Mouse (Mus musculus) kidney, adult 9 months (tissue): ENCODE data around the gene Spsb4.

Experiments used
- DNase-seq: peaks from one replicate; pipeline ENCODE4 v3.0.0; 2022

The Spsb4 gene

DNA sequence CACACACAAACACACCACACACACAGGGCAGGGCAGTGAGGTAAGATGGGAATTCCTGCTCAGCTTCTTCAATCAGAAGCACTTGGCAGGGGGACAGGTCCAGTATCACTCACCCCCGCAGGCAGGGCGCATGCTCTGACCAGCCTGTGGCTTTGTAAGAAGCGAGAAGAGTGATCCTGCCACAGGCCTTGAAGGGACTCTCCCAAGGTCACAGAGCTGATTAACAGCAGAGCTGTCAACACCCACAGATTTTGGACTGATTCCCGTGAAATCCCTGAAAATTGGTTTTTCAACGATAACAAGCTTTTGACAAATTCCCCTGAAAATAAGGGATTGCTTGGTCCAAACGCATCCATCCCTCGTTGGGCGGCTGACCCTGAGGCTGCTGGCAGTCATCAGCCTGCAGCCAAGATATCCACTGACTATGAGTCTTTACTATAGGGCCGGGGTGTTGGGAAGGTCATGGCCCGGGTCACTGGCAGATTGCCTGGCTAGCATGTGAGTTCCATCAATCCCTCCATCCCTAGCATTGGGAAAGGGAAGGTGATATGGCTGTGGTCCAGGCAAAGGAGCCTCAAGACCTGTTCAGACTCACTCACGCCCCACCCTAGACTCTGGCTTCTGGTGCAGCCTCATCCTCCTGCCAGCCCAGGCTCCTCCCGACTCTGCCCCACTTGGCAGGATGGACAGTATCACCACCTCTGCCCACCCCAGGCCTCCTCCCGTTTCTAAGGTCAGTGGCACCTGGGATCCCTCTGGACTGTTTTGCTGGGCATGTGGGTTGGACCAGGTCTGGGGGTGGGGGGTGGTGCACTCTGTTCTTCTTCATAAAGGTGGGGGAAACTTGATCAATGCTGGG lies 41.1 kb downstream of the Spsb4 start:
- peak; percentile 77 for DNase-seq

GRCm38 (mm10) chr9:96973091-96973490 lies 45.6 kb downstream of the Spsb4 start:
- no peak for DNase-seq

- DNase-seq: no peak
Measured at GRCm38 (mm10) chr9:96971625-96972404, 46.8 kb downstream of the Spsb4 start.

- peak; percentile 92 for DNase-seq
Measured at GRCm38 (mm10) chr9:96967516-96967915, 51.1 kb downstream of the Spsb4 start.

- DNase-seq: peak; percentile 95
Measured at GRCm38 (mm10) chr9:96966465-96966864, 52.2 kb downstream of the Spsb4 start.

DNA sequence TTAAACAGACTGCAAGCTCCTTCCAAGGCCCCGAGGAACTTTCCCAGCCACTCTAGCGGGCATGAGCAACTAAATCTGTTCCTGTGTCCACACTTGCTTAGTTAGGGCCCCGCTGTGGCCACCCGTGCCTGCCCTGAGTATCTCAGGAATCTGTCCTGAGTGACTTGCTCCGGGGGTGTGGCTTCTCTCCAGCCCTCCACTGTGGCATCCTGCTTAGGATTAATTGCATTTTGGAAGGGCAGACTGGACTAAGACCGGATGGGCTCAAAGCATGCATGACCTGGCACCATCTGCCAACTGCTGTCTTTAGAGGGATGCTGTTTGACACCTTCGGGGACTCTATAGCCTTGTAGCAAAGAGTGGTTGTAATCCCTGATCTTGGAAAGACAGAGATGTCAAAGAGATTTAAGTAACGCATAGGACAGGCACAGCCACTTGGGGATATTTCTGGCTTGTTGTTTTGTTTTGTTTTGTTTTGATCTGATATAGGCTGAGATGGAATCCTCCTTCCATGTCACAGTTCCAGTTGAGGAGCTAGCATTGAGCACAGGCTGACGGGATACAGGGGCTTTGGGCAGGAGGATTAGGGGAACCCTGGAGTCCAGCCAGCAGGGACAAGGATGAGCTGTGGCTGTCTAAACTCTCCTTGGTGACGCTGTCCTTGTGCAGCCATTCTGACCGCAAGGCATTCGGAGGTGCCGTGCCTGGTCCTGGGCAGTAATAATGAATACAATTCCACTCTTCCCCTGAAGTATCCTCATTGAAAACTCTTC lies 55.0 kb downstream of the Spsb4 start:
- DNase-seq: peak; percentile 77

DNA sequence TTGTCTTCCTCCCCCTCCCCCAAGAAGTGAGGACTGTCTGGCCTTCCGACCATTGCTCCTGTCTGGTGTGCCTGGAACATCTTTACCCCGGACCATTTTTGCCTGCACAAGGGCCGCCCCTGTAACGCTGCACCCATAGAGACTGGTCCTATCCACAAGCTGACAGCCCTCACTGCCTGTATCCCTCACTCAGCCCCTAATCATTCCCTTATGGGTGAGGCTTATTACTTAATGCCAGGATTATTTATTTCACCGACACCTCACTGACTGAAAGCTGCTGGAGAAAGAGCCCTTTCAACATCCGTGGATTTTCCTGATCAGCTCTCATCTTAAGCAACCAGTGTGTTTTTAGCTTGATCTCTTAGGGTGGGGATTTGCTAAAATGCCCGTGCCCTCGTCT lies 55.9 kb downstream of the Spsb4 start:
- no peak for DNase-seq

- peak; percentile 90 for DNase-seq
Measured at GRCm38 (mm10) chr9:96961986-96962701, 56.5 kb downstream of the Spsb4 start.

GRCm38 (mm10) chr9:96961006-96961405 lies 57.6 kb downstream of the Spsb4 start:
- peak; percentile 74 for DNase-seq

- peak; percentile 80 for DNase-seq
Measured at GRCm38 (mm10) chr9:96960241-96960640, 58.4 kb downstream of the Spsb4 start.

DNA sequence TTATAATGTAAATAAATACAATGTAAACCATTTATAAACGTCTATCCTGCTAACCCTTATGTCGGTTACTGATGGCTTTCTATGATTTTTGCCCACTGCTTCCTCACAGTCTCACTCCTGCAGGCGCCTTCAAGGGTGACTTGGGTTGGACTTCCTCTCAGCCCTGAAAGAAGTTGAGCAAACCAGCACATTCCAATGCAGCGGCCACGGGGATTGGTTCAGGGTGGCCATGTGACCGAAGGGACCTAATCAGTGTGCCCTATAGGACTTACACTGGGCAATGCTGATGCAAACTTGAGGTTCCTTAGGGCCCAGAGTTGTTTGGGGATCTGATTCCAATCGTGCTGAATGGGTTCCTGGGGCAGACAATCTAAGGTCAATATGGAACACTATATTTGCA lies 59.2 kb downstream of the Spsb4 start:
- peak; percentile 54 for DNase-seq

DNA sequence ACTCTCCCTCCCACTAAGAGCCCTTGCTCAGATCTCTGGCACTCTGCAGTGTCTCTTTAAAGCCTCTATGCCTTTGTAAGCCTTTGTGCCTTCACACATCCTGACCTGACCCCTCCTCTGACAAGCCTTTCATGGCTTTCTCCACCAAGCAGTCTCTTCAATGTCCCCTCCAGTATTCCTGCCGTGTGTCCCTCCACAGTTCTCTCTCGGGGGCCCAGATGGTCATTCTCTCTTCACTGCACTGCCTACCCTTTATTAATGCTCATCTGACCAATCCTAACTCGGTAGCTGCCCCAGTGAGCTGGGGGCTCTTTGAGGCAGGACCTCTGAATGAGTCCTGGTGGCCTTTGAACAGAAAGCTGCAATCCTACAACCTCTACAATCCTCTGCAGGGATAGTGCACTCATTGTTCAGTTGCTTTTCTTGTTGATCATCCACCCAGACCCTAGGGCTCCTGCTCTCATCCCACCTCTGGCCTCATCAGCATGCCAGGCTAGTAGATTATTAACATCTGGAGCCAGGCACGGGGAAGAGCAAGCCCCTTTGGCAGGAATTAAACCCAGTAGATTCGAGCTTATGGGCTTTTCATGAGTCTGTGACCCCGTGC lies 60.5 kb downstream of the Spsb4 start:
- DNase-seq: peak; percentile 92

GRCm38 (mm10) chr9:96957298-96957865 lies 61.3 kb downstream of the Spsb4 start:
- no peak for DNase-seq

DNA sequence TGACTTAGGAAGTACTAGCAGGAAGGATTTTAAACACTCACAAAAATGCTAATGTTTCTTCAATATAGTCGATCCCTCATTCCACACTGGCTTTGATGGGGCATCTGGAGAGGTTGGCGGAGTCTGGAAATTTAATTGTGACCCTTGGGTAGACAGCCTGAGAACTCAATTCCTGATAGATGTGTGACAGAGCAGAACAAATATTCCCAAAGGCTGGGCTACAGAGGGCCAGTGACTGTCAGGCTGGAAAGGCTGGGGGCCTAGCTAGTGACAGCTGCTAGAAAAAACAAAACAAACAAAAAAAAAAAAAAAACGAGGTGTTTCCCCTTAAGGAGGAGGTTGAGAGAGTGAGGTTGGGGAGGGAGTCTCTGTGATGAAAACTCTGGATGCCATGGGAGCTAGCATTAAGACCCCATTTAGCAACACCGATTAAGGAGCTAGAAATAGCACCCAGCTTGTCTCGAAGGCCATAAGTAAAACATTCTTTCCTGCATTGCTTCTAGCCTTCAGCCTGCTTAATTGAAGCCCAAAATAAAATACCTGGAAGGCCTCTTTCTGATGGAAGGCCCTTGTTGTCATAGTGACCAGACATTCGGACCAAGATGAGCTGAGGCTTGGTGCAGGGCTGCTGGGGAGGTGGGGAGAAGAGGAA lies 61.9 kb downstream of the Spsb4 start:
- no peak for DNase-seq

GRCm38 (mm10) chr9:96954063-96954809 lies 64.4 kb downstream of the Spsb4 start:
- no peak for DNase-seq

DNA sequence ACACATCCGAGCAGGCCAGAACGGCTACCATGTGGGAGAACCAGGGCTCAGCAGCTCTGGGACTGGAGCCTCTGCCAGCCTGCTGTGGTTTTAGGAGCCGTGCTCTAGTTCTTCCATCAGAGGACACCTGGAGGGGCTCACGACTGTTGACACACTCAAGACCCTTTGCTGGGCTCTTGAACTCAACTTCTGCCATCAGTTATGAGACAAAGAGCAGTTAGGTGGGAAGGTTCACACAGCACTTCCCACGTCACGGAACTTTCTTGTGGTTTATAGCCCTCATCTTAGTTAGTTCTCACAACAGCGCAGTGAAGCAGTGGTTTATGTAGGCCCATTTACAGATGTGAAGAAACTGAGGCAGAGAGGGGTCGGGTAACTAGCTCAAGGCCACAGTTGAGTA lies 65.2 kb downstream of the Spsb4 start:
- no peak for DNase-seq

DNA sequence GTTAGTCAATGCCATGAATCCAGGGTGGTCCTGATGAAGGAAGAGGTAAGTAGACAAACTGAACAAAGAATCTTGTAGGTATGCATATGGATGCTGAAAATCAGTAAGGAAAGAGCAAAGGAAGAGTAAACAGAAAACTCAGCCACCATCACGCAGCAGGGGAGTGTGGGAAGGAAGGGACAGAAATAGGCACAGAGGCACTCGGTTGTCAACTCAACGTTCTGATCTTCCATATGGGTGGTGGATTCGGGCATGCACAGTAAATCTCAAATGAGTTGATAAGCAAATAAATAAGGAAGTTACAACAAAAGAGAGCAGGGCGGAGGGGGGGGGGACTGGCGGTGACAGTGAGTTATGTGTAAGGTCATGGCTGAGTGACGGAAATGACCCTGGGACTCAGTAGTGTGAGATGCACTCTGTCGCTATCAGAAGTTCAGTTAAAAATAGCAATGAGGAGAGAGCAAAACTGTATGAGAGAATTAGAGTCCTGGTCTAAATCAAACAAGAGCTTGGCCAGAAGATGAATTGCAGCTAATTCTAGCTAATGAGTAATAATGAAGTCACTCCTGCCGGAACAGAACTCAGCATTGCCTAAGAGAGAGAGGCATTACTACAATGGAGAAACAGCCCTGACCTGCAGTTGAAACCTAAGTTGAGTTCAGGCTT lies 66.2 kb downstream of the Spsb4 start:
- no peak for DNase-seq

DNA sequence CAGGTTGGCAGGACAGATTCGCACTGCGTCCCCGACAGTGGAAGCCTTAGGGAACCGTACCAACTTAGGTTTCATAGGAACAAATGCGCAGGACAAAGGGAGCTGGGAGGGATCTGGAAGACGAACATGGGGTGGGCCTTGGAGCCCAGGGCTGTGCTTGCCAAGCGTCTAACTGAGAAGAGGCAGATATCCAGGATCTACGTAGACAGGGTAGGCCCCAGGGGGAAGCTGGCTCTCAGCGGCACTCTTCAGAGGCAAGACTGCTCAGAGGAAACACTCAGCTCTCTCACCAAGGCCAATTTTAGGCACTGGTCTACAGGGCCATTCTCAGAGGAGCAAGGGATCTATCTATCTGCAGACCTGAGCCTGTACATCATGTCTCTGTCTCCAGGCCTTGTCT lies 69.1 kb downstream of the Spsb4 start:
- no peak for DNase-seq

DNA sequence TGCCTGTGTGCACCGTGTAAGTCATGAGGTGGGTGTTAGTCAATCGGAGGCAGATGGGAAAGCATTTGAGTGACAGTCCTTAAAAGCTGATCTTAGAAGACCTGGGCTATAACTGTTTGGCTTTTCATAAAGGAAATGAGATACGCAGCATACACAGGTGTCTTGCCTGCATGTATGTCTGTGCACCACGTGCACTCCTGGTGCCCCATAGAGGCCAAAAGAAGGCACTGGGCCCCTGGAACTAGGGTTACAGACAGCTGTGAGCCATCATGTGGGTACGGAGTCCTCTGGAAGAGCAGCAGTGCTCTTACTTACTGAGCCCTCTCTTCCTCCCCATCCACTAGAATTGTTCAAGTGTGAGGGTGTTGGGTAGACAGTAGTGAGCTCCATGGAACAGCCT lies 70.1 kb downstream of the Spsb4 start:
- no peak for DNase-seq

DNA sequence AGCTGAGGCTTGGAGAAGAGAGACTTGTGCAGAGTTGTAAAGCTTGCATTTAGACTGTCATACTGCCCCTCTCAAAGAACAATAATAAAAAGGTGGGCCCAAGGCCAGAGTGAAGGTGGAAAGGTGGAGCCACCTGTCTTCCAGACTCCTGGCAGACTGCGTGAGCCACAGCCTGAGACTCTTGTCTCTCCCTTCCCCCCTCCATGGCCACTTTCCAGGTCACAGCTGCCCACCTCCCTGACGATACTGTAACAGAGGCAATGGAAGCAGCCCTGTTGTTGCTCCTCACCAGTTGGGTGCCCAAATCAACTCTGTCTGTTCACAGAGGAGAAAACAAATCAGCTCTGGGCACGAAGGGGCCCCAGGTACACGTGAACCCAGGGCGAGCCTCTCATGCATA lies 71.5 kb downstream of the Spsb4 start:
- DNase-seq: no peak
